Mouse (Mus musculus) midbrain, postnatal 0 days (tissue): ENCODE results near the gene Ezr. TPM values are rescaled to one million over a fixed set of nuclear protein-coding genes. Genes with fewer than 3 reads are reported as not detected.
"Not testable (repeated sequence)": the region's sequence is repeated elsewhere in the genome, so short reads cannot be mapped to it uniquely, and the experiment has no call there.

Experiments
- ATAC-seq: fragments of 200-750 bp; cut with Nextera tagmentation; 2 replicates; pipeline ENCODE4 v1.8.0; 2017; ENCODE audit warnings: moderate number of reproducible peaks, mild to moderate bottlenecking, moderate TSS enrichment, moderate library complexity; ENCODE audit not compliant: low FRiP score
- DNase-seq: peaks from one replicate; pipeline ENCODE4 v3.0.0-alpha.2; 2015; ENCODE audit warnings: low spot score
- H3K27ac ChIP-seq: fragments of 300-500 bp; sonication (generic); 2 replicates; pipeline ENCODE4 v1.5.1; 2014; ENCODE audit warnings: low read depth, mild to moderate bottlenecking, low read length, mixed read lengths
- H3K27me3 ChIP-seq: fragments of 300-500 bp; sonication (generic); 2 replicates; pipeline ENCODE4 v1.6.1; 2014; ENCODE audit warnings: low read length, control low read depth, mixed read lengths; ENCODE audit not compliant: insufficient read depth
- H3K36me3 ChIP-seq: fragments of 300-500 bp; sonication (generic); 2 replicates; pipeline ENCODE4 v1.6.1; 2014; ENCODE audit warnings: low read length, control low read depth, mixed read lengths; ENCODE audit not compliant: insufficient read depth
- H3K4me1 ChIP-seq: fragments of 300-500 bp; sonication (generic); 2 replicates; pipeline ENCODE4 v1.6.1; 2014; ENCODE audit warnings: mild to moderate bottlenecking, control low read depth, antibody characterized with exemption, low read length, mixed read lengths; ENCODE audit not compliant: insufficient read depth
- H3K4me2 ChIP-seq: fragments of 300-500 bp; sonication (generic); 2 replicates; pipeline ENCODE4 v1.6.1; 2014; ENCODE audit warnings: low read depth, mild to moderate bottlenecking, low read length, mixed read lengths; ENCODE audit not compliant: poor library complexity, severe bottlenecking
- H3K4me3 ChIP-seq: fragments of 300-500 bp; sonication (generic); 2 replicates; pipeline ENCODE4 v1.5.1; 2014; ENCODE audit warnings: low read depth, mild to moderate bottlenecking, low read length, moderate library complexity
- H3K9ac ChIP-seq: fragments of 300-500 bp; sonication (generic); replicated peaks from 2 replicates; pipeline ENCODE4 v1.6.1; 2014; ENCODE audit warnings: mild to moderate bottlenecking, low read length, moderate library complexity, mixed read lengths; ENCODE audit not compliant: poor library complexity, severe bottlenecking
- H3K9me3 ChIP-seq: fragments of 300-500 bp; sonication (generic); 2 replicates; pipeline ENCODE4 v1.6.1; 2016; ENCODE audit warnings: low read length, control low read depth
- WGBS: fragments of 180-500 bp; shearing (Covaris S2); extraction: QIAGEN DNeasy Blood & Tissue Kit; methylation state at CpG from one replicate; pipeline ENCODE4 v1.1.7; 2014; 5-methylcytosine and 5-hydroxymethylcytosine counted together
- polyA plus RNA-seq: library from polyadenylated mRNA; unstranded; fragments of >200 nt; fragmentation: Nextera tagmentation; extraction: Ambion mirVana; gene quantifications from 2 replicates; pipeline ENCODE4 v1.2.1, GENCODE M21; 2015
- total RNA-seq: library from RNA; depleted of rRNA; stranded (reverse); fragments of >200 nt; gene quantifications from 2 replicates; pipeline ENCODE4 v1.2.3, GENCODE M21; 2014

Ezr gene
- total and polyA plus RNA-seq, 2 experiments from 2014 or later: 28.5 to 33.8 TPM

GRCm38 (mm10) chr17:6707422-6707821 is 75.2 kb downstream of the Ezr start:
- not testable (repeated sequence) for H3K27me3 ChIP-seq, H3K9me3 ChIP-seq, H3K4me1 ChIP-seq, H3K36me3 ChIP-seq, H3K9ac ChIP-seq, ATAC-seq, H3K27ac ChIP-seq, H3K4me3 ChIP-seq, H3K4me2 ChIP-seq, DNase-seq
- 97% methylated on average over 5 of the region's 5 CpGs for WGBS

GRCm38 (mm10) chr17:6706448-6706847 is 76.1 kb downstream of the Ezr start:
- not testable (repeated sequence) for H3K4me2 ChIP-seq, ATAC-seq, DNase-seq, H3K27me3 ChIP-seq, H3K36me3 ChIP-seq, H3K27ac ChIP-seq, H3K9ac ChIP-seq, H3K4me3 ChIP-seq, H3K9me3 ChIP-seq, H3K4me1 ChIP-seq
- 88% methylated on average over 5 of the region's 5 CpGs for WGBS

GRCm38 (mm10) chr17:6703381-6704270 is 79.0 kb downstream of the Ezr start:
- not testable (repeated sequence) for ATAC-seq, H3K36me3 ChIP-seq, H3K4me2 ChIP-seq, H3K9me3 ChIP-seq, H3K4me3 ChIP-seq, H3K9ac ChIP-seq, H3K27ac ChIP-seq, H3K4me1 ChIP-seq, H3K27me3 ChIP-seq
- 45% methylated on average over 7 of the region's 9 CpGs for WGBS
- DNase-seq: peak; percentile 7

- WGBS: 32% methylated on average over 2 of the region's 8 CpGs
- H3K9ac ChIP-seq, H3K4me2 ChIP-seq, H3K4me1 ChIP-seq, H3K9me3 ChIP-seq, H3K27me3 ChIP-seq, ATAC-seq, H3K4me3 ChIP-seq, H3K36me3 ChIP-seq, DNase-seq, H3K27ac ChIP-seq: not testable (repeated sequence)
Measured at GRCm38 (mm10) chr17:6702625-6703221, 79.9 kb downstream of the Ezr start.

- not testable (repeated sequence) for ATAC-seq, H3K27me3 ChIP-seq, H3K4me1 ChIP-seq, H3K36me3 ChIP-seq, H3K9me3 ChIP-seq, DNase-seq, H3K9ac ChIP-seq, H3K27ac ChIP-seq, H3K4me2 ChIP-seq, H3K4me3 ChIP-seq
- WGBS: 74% methylated on average over 3 of the region's 7 CpGs
Measured at GRCm38 (mm10) chr17:6700077-6700476, 82.5 kb downstream of the Ezr start.

- not testable (repeated sequence) for H3K9ac ChIP-seq, H3K9me3 ChIP-seq, DNase-seq, H3K4me2 ChIP-seq, H3K27me3 ChIP-seq, H3K4me3 ChIP-seq, ATAC-seq, H3K4me1 ChIP-seq, H3K27ac ChIP-seq, H3K36me3 ChIP-seq
- WGBS: 96% methylated on average over 8 of the region's 9 CpGs
Measured at GRCm38 (mm10) chr17:6699502-6699901, 83.1 kb downstream of the Ezr start.
